Mouse (Mus musculus) layer of hippocampus, adult 18-20 months (tissue): Measurements from ENCODE around the gene Dnase1l2. TPM values are rescaled to one million over a fixed set of nuclear protein-coding genes. Genes with fewer than 3 reads are reported as not detected.
"Not testable (repeated sequence)": the region's sequence is repeated elsewhere in the genome, so short reads cannot be mapped to it uniquely, and the experiment has no call there.

Source experiments
- DNase-seq, 2 experiments: peaks; one replicate each; pipeline ENCODE4 v3.0.0; 2022; ENCODE audit warnings: low spot score in 2 of 2
- total RNA-seq, 2 experiments: library from RNA; stranded (reverse); gene quantifications; 2 replicates each; pipeline ENCODE4 v1.2.3; 2021

Dnase1l2 gene
- total RNA-seq, 2 experiments from 2014 or later = 9.6 to 11.4 TPM

DNA sequence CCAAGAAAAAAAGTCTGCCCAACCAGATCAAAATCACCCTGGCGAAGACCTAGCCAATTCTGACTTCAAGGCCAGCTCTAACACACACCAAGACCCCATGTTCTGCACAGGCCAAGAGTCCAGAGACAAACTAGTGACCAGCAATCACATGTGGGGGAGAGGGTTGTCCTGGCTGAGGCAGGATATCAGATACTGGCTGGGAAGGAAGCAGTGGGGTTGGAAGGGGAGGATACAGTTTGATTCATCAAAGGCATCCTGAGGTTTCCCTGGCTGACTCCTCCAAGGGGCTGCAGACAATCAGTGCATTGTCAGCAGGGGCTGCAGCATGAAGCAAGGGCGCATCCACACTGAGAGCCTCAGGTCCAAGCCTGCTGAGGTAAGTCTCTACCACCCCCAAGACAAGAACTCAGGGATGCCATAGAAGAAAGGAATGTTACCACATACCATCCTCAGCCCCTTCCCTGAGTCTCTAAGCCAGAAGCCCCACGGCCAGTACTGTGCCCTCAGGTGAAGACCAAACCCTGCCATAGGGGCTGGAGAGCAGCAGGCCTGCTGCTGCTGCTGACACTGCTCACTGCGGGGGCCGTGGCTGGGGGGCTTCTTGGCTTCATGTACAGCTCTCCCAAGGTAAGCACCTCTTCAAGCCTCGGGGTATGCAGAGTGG is 30.8 kb upstream of the Dnase1l2 start, which contains the start of gene Bricd5:
Bricd5 (plus strand) TSS at position 273 of the 664 bp plus-strand sequence.
- DNase-seq = no peak

DNA sequence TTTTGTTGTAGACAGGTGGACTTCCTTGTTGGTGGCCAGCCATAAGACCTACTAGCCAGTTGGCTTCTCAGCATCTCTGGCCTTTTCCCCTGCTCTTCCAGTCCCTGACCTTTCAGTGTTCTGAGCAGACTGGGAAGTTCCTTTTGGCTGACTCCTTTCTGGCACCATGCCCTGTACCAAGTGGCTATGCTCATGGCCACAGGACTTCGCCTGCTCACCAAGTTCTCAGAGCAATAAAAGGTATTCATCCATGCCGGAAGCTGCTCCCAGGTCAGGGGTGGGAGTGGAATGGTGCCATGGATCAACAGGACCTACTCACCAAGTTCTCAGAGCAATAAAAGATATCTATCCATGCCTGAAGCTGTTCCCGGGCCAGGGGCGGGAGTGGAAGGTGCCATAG is 29.6 kb upstream of the Dnase1l2 start:
- DNase-seq = no peak

DNA sequence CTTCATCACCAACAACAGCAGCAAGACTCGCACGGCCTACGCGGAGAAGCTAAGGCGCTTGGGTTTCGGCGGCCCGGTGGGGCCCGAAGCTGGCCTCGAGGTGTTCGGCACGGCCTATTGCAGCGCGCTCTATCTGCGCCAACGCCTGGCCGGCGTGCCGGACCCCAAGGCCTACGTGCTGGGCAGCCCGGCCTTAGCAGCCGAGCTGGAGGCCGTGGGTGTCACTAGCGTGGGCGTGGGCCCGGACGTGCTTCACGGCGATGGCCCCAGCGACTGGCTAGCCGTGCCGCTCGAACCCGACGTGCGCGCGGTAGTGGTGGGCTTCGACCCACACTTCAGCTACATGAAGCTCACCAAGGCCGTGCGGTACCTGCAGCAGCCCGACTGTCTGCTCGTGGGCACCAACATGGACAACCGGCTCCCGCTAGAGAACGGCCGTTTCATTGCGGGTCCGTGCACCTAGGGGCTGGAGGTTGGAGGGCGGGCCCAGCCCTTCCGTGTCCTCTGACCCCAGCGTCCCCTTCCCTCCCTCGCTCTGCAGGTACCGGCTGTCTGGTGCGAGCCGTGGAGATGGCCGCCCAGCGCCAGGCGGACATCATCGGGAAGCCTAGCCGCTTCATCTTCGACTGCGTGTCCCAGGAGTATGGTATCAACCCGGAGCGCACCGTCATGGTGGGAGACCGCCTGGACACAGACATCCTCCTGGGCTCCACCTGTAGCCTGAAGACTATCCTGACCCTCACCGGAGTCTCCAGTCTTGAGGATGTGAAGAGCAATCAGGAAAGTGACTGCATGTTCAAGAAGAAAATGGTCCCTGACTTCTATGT is 28.0 kb upstream of the Dnase1l2 start:
- DNase-seq = no peak

DNA sequence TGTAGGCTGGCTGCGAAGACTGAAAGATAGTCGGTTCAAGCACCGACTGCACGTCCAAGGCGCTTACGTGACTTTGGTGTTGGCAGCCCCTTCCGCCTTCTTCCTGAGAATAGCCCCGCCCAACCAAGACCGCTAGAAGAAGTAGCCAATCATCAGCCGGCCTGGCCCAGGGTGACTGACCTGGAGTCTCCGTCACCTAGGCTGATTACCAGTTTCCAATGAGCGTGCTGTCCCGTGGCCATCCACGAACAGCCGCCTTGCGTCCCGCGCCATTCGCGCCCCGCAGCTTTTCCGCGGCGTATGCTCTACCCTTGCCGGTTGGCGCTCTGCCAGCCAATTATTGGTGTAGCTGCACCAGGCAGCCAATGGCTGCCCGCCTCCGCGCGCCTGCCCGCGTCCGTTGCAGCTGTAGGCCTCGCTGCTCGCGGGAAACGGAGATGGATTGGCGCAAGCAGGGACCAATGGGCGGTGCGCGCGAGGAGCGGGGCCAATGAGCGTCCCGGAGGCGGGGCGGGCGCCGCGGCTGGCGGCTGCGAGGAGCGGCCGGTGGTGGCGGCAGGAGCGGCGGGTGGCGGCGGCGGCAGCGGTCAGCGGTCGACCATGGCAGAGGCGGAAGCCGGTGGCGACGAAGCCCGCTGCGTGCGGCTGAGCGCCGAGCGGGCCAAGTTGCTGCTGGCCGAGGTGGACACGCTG is 27.2 kb upstream of the Dnase1l2 start, which contains the start of the genes E4f1 and Pgp:
E4f1 (minus strand) TSS at position 404 of the 693 bp plus-strand sequence.
Pgp (plus strand) TSS at position 483 of the 693 bp plus-strand sequence.
- peak; percentile 99 for DNase-seq

DNA sequence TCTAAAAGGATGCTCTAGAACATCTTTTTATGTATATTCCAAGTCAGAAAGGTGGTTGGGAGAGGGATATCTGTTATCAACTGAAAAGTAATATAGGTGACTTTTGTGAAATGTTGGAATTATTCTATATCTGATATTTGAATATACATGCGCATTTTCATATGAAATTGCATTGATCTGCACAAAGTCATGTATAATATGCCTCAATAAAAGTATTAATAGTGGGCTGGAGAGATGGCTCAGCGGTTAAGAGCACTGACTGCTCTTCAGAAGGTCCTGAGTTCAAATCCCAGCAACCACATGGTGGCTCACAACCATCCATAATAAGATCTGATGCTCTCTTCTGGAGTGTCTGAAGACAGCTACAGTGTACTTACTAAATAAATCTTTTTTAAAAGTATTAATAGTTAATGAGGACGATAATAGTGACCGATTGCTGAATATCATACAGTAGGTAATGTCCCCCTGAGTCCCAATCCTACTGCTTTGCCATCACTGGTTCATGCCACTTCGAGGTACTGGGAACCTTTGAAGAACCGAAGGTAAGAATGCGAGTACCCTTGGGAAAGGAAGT is 26.5 kb upstream of the Dnase1l2 start:
- DNase-seq = no peak

DNA sequence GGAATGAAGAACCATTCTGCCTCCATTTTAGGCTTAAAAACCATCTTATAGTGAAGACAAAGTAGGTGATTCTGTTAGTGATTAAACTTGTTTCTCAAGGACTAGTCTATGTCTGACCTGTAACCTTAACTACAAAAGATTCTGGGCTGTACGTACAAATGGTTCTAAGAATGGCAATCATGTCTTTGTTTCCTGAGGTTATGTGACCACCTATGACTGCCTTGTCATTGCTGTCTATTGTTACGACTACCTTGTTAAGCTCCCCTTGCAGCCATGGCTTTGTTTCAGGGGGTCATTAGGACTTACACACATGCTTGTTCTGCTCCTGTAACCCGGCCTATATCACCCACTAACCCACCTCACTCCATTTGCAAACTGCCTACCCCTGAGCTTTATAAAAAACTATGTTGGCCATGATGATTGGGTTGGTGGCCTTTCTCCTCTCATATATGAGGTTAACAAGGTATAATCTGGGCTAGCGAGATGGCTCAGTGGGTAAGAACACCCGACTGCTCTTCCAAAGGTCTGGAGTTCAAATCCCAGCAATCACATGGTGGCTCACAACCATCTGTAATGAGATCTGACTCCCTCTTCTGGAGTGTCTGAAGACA is 25.8 kb upstream of the Dnase1l2 start:
- DNase-seq = no peak

DNA sequence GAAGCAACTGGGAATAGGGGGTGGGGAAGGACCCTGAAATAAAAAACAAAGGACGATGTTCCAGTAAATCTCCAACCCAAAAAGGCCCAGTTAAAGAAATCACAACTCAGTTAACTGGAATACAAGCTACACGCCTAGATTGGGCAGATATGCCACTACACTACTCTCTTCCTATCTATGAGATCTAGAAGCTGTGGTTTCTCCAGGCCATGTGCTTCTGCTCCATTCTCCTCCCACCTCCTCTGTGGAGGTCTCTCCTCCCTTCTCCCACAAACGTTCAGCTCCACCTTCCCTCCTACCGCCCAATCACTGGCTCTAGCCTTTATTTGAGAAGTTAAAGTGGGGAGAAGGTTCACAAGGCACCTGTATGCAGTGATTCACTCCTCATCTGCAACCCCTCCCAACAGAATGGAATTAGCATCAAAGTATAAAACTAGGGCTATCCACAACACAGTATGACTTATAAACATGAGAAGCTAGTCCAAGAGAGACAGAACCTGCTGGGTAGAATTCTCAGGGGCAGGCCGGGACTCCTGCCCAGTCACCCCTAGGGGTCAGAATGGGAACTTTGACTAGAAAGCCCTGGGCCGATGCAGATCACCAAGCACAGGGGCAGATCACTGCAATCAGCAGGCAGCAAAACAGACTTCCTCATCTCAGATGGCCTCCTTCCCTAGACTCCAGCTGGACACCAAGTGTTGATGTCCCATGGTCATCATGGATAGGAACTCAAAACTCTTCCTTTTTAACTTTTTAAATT is 20.6 kb upstream of the Dnase1l2 start:
- DNase-seq = no peak

DNA sequence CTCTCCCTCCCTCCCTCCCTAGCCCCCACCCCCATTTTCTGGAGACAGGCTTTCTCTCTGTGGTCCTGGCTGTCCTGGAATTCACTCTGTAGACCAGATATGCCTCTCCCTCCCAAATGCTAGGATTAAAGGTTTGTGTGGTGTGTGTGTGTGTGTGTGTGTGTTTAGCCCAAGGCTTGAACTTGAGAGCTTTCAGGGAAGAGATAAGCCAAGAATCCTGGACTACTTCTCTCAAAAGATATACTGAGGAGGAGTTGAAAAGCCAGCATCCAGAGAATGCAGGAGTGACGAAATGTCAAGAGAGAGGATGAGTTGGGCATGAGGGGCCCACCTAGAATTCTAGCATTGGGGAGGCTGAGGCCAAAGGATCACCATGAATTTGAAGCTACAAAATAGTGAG is 20.0 kb upstream of the Dnase1l2 start:
- no peak for DNase-seq

DNA sequence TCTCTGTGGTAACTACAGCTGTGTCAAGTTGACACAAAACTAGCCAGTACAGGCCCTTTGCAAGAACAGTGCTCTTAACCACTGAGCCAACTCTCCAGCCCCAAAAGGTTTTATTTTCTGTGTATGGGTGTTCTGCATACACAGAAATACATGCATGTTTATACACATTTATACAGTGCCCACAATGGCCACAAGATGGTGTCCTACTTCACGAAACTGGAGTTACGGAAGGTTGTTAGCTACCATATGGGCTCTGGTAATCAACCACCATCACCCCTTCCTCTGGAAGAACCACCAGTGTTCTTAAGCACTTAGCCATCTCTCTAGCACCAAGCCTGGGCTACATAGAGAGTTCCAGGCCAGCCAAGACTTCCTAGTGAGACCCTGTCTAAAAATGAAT is 18.7 kb upstream of the Dnase1l2 start:
- DNase-seq = no peak

DNA sequence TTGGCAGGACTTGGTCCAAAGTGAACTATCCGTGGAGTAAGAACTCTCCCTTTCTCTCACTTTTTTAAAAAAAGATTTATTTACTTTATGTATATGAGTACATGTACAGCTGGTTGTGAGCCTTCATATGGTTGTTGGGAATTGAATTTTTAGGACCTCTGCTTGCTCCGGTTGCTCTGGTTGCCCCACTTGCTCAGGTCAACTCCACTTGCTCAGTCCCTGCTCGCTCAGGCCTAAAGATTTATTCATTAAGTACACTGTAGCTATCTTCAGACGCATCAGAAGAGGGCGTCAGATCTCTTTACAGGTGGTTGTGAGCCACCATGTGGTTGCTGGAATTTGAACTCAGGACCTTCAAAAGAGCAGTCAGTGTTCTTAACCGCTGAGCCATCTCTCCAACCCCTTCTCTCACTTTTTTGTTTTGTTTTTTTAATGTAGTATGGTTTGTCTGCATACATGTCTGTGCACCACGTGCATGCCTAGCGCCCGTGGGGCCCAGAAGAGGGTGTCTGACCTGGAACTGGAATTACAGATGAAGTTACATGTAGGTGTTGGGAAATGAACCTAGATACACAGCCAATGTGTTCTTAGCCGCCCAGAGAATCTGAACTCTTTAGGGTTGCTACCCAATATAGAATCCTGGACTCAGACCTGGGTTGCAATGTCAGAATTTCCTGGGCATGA is 12.8 kb upstream of the Dnase1l2 start:
- DNase-seq = not testable (repeated sequence)

DNA sequence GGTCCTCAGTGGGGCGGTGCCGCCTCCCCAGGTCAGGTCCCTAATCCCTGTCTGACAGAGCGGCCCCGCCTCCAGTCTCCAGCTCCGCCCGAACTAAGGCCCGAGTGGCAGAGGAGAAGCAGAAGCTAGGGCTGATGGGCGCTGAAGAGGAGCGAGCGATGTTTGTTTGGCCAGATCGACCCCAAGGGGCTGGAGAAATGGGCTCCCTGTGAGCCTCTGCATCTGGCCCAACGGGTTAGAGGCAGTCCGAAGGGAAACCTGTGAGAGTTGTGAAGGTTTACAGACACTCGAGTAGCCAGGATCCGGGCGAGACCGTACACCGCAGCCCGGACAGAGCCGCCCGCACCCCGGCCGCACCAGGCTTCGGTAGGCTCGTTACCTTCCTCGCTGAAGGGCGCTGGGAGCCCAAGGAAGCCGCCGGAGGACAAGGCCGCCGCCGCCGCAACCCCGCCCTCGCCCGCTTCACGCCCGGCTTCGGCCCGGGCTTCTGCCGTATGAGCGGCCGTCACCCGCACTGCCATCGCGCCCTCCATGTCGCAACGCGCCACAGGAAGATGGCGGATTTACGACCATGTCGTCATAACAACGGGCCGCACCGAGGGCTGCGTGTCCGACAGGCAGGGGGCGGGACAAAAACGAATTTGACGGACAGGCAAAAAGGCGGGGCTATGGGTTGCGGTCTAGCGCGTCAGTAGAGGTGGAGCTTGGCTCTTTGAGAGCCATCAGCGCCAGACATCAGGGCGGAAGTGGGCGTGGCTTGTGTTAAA is 12.0 kb upstream of the Dnase1l2 start:
- DNase-seq = peak; percentile 99

DNA sequence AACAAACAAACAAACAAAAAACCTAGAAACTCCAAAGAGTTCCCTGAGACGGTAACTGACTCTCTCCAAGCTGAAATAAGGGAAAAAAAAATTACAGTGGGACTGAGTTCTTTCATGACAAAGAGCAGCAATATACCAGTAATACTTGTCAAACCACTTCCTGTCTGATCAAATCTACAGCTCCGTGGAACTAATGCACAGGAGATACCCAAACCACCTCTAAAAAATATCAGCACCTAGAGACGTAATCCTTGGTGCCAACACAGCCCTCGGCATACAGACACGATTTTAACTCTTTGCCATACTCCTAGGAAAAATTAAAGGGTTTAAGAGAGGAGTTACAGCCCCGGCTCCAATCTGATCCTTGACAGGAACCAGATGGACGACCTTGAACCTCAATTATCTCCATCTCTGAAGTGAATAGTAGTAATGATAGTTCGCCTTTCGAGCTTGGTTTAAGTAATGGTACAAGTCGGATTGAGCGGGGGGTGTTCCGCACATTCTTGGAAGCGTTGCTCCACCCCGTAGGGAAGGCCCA is 11.4 kb upstream of the Dnase1l2 start:
- no peak for DNase-seq

DNA sequence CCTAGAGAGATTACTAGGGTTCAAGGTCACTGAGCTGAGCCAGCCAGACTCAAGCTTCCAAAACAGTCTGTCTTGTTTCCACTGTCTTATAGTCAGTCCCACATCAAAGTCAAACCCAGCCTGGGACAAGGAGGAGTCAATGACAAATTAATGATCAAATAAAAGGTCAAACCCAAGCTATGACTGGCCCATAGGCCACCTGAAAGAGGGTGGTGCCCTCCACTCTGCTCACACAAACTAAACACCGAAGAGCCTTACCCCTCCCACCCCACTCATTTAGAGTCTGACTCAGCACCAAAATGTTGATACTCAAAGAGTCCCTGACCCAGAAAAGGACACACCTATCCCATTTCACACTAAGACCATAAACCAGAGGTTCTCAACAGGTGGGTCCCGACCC is 10.5 kb upstream of the Dnase1l2 start:
- no peak for DNase-seq

DNA sequence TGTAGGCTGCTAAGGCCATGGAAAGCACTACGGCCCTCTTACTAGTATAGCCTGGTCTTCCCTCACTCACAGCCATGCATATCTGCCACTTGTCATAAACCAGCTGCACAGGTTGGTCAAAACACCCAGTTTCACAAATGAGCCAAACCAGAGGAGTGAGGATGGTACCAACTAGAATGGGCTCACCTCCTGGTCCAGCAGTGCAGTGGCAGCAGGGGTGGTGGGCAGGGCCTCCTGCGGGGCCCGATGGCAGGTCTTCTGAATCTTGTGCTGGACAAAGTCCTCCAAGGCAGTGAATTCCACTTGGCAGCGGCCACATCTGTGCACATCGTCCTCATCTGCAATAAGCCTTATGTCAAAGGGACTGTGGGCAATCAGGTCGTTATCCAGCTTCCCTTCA is 8.3 kb upstream of the Dnase1l2 start:
- DNase-seq = no peak

DNA sequence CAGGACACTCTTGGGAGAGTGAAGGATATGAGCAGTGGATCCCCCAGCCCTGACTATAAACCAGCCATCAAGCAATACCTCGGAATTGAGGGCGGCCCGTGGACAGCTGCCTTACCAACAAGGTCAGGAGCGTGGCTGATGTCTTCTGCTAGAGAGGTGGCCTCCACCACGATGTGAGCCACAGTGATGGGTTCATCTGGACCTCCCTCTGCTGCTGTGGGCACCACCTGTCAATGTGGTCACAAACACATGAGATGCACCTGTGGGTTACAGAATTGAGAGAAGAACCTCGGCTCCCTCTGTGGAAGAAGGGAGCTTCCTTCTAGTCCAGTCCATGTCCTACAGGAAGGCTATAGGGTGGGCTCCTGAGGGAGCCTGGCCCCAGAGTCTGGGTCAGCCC is 6.6 kb upstream of the Dnase1l2 start:
- DNase-seq = no peak

DNA sequence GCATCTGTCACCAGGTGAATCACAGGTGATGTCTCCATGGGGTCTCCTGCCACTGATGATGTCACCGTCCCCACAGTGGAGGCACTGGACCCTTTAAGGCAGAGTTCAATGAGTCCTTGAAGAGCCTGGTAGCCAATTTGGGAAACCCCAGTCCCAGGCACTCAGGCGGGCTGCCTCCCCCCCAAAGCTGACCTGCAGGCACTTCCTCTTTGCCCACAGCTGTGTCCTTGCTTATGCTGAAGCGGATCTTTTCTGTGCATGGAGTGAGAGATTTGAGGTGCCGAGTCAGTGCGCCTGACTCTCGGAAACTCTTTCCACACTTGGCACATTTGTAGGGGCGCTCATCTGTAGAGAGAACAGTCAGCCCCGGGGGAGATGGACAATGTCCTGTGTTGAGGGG is 3.7 kb upstream of the Dnase1l2 start:
- no peak for DNase-seq

DNA sequence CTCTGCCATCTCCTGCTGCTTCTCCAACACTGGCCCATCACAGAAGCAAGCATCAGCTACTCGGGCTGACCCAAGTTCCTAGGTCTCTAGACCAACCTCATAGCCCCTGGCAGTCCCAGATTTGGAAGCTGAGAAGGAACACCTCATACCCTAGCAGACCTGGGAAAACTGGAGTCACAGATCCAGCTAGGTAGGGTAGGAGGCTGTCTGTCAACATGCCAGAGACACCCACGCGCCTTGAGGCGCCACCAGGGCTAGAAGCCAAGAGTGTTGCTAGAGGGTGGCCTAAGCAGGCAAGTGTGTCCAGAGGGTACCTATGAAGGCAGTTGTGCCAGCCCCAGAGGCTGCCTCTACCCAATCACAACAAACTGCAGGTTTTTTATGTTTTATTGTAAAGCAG is 504 bp upstream of the Dnase1l2 start:
- peak in 1 of 2 experiments; percentile 62 for DNase-seq

DNA sequence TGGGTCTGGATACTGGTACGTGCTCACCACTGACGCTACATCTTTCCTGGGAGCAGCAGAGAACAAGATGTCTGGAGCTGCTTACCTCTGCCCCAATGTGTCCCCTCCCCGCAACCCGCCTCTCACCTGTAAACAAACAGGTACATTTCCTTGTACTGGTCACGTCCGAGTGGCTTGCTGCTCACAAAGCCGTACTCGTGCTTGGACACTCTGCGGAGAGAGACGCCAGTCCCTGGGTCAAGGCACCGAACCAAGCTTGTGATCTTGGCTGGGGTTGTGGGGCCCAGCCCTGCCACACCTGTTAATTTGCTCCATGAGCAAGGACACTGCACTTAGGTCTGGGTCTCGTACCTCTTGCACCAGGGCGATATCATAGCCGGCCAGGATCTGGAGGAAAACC is 798 bp downstream of the Dnase1l2 start:
- DNase-seq = no peak

DNA sequence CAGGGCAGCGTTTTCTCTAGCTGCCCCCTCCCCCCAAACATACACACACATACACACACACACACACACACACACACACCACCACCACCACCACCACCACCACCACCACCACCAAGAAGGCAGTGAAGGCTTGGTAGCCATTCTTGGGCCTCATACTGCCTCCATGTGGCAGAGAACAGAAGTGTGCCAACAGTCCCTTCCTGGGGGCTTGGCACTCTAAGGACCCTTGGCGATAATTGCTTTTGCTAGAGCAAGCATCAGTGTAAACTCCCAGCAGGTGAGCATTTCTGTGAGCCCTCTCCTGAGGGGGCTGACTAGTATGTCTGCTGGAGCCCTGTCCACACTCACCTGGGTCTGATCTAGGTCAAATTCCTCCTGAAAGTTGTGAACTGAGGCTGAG is 1.8 kb downstream of the Dnase1l2 start:
- no peak for DNase-seq
